Mouse (Mus musculus): Measurements from ENCODE around the gene Flot2. TPM values are rescaled to one million over a fixed set of nuclear protein-coding genes. Genes with fewer than 3 reads are reported as not detected.
A peak's percentile ranks its signal among the peaks of the same experiment; 100 is the strongest.
"Not testable (repeated sequence)": the region's sequence is repeated elsewhere in the genome, so short reads cannot be mapped to it uniquely, and the experiment has no call there.

The Flot2 gene
- total RNA-seq (2021): 10 to 100 TPM; 81.8 to 83.8 TPM
- long read RNA-seq, experiment 1, transcript Flot2-202 (11 exons, 2,568 nt): minor isoform, 15 of 146 reads
- long read RNA-seq, experiment 1, transcript Flot2-201 (11 exons, 2,621 nt): major isoform, 85 of 146 reads
- long read RNA-seq, experiment 1, transcript Flot2-205 (12 exons, 2,712 nt): minor isoform, 12 of 146 reads
- long read RNA-seq, experiment 1, partial matches to known transcripts: 6 of 146 reads
- long read RNA-seq, experiment 1, other reads (novel, unspliced or antisense): 28 of 146 reads
- long read RNA-seq, experiment 2, transcript Flot2-205 (12 exons, 2,712 nt): minor isoform, 26 of 278 reads
- long read RNA-seq, experiment 2, transcript Flot2-202 (11 exons, 2,568 nt): minor isoform, 31 of 278 reads
- long read RNA-seq, experiment 2, transcript Flot2-201 (11 exons, 2,621 nt): major isoform, 154 of 278 reads
- long read RNA-seq, experiment 2, partial matches to known transcripts: 31 of 278 reads
- long read RNA-seq, experiment 2, other reads (novel, unspliced or antisense): 36 of 278 reads

DNA sequence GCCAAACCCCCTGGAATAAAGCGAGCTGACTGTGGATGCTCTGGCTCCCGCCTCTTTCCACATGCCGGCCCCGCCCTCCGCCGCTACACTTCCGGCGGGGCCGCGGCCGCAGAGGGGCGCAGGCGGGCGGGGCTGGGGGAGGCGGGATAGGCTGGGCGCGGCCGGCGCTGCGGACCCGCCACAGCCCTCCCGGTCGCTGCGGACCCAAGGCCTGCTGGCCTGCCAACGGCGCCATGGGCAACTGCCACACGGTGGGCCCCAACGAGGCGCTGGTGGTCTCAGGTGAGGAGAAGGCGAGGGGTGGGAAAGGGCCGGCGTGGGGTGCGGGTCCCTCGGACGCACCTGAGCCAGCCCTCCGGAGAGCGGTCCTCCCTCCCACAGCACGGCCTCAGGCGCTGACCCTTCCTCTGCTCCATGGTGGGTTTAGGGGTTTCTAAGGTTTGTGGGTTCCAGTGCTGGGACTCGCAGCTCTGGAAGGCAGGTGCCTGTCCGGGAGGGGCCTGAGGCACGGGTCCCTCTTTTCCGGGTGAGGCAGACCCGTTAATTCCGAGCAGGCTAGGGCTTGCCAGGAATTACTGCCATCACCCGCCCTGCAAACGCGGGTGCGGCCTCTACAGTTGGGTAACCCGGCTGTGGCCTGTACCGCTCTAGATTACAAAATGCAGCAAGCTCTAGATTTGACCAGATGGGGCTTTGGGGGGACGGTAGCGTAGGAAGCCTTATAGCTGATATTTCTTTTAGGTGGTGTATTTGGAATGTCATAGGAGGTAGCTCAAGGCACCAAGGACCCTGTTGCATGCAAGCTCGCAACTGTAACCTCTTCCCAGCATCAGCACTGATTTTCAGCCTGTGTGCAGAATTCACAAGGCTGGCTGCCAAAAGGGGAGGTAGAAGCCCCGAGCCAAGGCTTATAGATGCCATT, at the start of gene Flot2:
Gene Flot2, plus strand, starts transcription at position 101 of the 922 bp plus-strand sequence.
- peak; percentile 30 to 48 for DNase-seq (ENCODE audit: low spot score in 2 of 2)

DNA sequence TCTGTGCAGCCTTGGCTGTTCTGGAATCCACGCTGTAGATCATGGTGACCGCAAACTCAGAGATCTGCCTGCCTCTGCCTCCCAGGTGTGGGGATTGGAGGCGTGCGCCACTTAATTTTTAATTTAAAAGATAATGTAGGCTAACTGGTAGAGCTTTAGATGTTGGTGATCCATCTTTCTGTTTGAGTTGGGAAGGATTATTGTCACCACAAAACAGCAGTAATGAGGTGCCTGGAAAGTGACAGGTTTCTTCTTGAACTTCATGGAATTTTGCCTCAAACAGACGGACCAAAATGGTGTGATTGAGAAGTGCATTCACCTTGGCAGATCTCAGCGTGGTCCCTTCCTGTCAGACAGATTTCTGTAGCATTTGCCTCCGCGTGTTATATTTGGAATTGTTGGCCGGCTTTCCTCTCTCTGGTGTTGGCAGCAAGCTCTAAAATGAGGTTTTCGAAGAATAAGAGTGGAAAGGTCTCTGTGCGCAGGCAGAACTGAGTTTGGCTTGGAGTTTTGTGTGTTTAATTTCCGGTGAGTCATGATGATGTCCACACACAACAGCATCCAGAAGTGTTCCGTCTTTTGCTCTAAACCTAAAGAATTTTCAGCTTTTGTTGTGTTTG, 48.5 kb upstream of the Flot2 start:
- no peak for DNase-seq (ENCODE audit: low spot score in 2 of 2)

DNA sequence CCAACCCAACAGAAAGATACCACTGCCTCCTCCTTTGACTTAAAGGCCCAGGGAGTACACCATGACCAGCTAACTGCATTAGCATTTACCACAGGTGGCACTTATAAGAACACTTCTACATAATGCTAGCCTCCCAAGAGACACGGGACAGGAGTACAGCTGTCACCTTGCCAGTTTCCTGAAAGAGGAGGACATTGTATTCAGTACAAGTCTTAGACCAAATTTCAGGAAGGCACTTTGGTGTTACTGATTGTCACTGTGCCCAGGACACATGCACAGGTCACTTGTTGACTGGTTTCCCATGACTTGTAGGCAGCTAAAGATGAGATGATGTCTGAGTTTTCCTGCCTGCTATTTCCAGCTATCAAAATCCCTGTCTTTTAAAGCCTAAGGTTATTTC, 42.2 kb upstream of the Flot2 start:
- no peak for DNase-seq (ENCODE audit: low spot score in 2 of 2)

DNA sequence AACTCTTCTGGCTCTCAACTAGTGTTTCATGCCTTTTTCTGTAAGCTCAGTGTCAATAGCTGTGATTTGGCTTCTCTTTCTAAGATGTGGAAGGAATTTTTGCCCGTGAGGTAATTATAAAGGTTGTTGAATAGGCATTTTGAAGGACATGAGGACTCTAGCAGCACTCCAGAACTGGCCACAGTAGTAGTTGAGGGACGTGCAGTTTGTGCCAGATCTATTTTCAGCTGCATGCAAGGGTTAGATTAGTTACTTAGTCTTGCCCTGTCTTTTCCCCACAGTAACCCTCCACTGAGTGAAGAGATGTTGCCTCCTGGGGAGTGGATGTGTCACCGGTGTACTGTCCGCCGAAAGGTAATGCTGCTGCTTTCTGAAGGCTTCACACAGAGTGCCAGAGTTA, 31.3 kb upstream of the Flot2 start:
- DNase-seq (ENCODE audit: low spot score in 2 of 2): no peak

DNA sequence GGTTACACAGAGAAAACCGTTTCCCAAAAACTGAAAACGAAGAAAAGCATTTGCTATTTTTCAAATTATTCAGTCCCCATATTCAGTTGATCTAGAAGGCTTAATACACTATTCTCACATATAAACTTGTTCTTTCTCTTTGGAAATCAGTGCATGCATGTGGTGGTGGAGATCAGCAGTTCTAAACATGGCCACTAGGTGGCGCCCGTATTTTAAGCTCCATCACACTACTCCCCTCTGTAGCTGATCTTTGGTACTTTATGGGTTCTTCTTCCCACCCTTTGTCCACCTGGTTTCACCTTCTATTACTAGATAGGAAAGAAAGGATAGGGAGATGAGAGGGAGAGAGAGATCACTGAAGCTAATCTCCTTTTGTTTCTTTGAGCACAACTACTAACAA, 18.1 kb upstream of the Flot2 start:
- DNase-seq (ENCODE audit: low spot score in 2 of 2): peak; percentile 45 to 46

DNA sequence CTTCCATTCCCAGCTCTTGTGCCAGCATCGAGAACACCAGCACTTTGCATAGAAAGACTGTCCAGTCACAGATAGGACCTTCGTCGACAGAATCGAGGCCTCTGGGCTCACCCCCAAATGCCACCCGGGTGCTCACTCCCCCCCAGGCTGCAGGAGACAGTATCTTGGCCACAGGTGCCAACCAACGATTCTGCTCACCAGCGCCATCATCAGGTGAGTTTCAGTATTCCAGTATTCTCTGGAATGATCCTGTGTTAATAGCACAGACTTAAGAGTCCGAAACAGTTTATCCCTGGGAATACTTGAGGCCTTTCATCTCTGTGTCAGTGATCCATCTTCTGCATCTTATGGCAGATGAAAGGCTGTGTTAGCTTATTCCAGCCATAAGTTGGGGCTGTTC, 14.1 kb upstream of the Flot2 start:
- DNase-seq (ENCODE audit: low spot score in 2 of 2): peak in 1 of 2 experiments; percentile 28

DNA sequence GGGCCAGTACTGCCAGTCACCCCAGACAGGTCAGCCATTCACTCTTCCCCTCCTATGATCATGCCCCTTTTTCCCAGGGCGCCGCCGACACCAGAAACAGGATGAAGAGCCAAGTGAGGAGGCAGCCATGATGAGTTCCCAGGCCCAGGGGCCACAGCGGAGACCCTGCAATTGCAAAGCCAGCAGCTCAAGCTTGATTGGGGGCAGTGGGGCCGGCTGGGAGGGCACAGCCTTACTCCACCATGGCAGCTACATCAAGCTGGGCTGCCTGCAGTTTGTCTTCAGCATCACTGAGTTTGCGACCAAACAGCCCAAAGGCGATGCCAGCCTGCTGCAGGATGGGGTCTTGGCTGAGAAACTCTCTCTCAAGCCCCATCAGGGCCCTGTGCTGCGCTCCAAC, 8.5 kb upstream of the Flot2 start:
- no peak for DNase-seq (ENCODE audit: low spot score in 2 of 2)

DNA sequence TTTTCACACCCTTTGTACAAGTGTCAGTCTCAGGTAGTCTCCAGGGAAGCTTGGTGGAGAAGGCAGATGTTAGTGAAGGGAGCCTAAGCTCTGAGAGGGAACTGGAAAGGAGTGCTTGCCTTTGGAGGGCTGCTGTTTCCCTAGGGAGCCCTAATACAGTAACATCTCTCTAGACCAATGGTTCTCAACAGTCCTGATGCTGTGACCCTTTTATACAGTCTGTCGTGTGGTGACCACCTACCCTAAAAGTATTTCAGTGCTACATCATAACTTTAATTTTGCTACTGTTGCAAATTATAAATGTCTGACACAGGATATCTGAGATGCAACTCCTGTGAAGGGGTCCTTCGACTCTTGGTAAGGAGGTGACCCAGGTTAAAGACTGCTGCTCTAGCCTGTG, 7.1 kb upstream of the Flot2 start:
- no peak for DNase-seq (ENCODE audit: low spot score in 2 of 2)

DNA sequence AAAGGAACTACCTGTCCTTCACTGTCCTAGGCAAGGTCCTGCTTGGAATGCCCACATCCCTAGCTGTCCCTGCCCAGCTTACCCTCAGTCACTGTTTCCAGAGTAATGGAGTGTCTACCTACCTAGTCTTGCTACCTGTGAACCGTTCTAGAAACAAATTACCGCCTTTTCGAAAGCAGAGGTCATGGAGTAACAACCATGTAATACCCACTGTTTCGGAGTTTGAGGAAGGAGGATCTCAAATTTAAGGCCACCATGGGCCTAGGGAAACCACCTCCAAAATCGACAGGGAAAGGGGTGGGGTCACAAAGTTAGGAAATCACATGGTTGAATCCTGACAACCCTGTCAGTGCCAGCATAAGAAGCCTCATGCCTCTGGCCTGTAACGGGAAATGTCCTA, 6.3 kb upstream of the Flot2 start:
- DNase-seq (ENCODE audit: low spot score in 2 of 2): no peak

DNA sequence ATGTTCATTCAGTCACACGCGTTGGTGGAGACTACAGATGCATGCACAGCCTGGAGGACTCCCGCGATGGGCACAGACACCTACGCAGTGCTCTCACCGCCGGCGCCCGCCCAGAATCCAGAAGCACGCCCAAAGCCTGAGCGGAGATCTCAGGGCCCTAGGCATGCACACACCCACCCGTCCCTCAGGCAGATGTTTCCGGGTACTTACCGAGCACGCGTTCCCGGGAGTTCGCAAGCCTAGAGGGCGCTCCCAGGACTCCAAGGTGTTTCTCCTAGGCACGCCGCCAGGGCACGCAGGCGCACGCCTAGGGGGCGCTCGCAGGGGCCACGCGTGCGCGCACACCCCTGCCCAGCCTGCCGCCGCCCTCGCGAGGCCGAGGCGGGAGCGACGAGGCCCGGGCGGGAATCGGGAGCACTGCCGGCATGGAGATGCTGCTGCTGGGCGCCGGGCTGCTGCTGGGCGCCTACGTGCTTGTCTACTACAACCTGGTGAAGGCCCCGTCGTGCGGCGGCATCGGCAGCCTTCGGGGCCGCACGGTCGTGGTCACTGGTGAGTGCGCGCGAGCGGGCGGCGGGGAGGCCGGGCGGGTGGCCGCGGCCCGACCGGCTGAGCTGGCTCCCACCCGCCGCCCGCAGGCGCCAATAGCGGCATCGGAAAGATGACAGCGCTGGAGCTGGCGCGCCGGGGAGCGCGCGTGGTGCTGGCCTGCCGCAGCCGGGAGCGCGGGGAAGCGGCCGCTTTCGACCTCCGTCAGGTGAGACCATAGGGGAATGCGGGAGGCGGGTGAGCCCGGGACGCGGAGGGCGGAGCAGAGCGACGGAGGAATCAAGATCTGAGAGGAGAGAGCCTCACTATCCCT, 5.6 kb upstream of the Flot2 start, which contains the start of gene Dhrs13:
Gene Dhrs13, plus strand, starts transcription at position 334 of the 862 bp plus-strand sequence.
- peak; percentile 82 to 88 for DNase-seq (ENCODE audit: low spot score in 2 of 2)

DNA sequence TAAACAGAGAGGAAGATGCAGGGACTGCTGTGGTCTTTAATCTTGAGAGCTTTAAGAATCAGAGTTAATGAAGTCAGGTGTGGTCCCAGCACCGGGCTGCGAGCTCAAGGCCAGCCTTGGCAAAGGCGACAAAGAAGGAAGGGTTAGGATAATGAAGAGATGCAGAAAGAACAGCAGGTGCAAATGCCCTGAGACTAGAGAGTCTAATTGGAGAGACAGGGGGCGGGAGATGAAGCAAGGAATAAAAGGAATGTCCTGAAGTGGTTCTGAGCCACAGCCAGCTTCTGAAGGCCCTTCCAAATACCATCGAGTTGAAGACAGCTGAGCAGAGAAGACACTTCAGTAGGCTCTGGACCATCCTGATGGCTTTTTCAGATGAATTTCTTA, 4.9 kb upstream of the Flot2 start:
- DNase-seq (ENCODE audit: low spot score in 2 of 2): no peak

DNA sequence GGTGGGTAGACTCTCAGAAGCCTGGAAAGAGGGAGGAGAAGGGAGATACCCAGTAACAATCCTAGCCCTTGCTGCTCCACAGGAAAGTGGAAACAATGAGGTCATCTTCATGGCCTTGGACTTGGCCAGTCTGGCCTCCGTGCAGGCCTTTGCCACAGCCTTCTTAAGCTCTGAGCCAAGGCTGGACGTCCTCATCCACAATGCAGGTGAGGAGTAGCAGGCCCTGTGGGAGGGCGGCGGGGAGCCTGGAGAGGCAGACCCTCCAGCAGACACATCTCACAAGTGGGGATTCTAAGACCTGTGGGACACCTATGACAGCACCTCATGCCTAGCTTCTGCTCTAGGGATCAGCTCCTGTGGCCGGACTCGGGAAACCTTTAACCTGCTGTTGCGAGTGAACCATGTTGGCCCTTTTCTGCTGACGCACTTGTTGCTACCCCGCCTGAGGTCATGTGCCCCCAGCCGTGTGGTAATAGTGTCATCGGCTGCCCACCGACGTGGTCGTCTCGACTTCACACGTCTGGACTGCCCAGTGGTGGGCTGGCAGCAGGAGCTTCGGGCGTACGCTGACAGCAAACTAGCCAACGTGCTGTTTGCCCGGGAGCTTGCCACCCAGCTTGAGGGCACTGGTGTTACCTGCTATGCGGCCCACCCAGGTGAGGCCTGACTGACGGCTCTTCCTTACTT, 3.7 kb upstream of the Flot2 start:
- DNase-seq (ENCODE audit: low spot score in 2 of 2): no peak

DNA sequence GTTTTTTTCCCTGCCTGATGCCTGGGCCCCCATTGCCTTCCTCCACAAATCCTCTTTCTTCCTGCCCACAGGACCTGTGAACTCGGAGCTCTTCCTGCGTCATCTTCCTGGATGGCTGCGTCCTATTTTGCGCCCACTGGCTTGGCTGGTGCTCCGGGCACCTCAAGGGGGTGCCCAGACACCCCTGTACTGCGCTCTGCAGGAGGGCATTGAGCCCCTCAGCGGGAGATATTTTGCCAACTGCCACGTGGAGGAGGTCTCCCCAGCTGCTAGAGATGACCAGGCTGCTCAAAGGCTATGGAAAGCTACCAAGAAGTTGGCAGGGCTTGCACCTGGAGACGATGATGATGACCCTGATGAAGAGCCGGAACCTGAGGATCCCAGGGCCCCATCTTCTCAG, 940 bp upstream of the Flot2 start:
- no peak for DNase-seq (ENCODE audit: low spot score in 2 of 2)

DNA sequence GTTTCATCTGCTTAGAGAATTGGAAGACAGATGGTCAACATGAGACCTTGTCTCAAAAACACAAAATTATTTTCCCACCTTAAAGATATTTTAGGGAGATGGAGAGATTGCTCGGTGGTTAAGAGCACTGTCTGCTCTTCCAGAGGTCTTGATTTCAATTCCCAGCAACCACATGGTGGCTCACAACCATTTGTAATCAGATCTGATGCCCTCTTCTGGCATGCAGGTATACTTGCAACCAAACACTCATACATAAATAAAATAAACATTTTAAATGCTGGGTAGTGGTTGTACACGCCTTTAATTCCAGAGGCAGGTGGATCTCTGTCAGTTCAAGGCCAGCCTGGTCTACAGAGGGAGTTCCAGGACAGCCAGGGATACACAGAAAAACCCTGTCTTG, 3.1 kb downstream of the Flot2 start:
- no peak for DNase-seq (ENCODE audit: low spot score in 2 of 2)

DNA sequence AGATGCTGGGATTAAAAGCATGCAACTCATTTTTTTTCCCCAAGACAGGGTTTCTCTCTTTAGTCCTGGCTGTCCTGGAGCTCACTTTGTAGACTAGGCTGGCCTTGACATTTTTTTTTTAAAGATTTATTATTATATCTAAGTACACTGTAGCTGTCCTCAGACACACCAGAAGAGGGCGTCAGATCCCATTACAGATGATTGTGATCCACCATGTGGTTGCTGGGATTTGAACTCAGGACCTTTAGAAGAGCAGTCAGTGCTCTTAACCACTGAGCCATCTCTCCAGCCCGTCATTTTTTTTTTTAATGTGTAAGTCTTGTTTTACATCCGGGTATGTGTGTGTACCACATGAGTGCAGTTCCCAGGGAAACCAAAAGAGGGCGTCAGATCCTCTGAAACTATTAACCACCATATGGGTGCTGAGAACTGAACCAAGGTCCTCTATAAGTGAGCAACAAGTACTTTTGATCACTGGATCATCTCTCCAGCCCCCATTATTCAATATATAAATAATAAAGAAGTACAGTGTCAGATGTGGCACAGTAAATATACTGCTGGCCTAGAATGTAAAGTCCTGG, 4.6 kb downstream of the Flot2 start:
- DNase-seq (ENCODE audit: low spot score in 2 of 2): not testable (repeated sequence)

DNA sequence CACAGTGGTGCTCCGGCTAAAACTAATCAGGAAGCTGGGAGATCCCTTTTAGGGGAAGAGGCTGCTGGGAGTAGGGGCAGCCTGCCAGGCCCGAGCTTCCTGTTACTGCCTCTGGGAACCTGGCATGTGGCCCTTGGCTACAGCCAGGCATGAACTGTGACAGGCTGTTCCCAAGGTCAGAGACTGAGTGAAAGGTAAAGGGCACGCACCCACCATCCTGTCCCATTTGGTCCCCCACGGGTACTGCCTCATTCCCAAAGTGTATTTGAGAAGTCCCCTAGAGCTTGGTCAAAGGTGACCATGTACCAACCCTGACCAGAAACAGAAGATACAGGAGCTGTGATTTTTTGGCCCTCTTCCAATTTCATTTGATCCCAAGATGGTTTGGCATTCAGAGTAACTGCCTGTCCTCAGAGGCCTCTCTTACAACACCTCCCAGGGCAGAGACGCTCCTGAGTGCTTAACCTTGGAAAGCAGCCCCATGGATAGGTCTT, 7.1 kb downstream of the Flot2 start:
- peak; percentile 35 to 65 for DNase-seq (ENCODE audit: low spot score in 2 of 2)

DNA sequence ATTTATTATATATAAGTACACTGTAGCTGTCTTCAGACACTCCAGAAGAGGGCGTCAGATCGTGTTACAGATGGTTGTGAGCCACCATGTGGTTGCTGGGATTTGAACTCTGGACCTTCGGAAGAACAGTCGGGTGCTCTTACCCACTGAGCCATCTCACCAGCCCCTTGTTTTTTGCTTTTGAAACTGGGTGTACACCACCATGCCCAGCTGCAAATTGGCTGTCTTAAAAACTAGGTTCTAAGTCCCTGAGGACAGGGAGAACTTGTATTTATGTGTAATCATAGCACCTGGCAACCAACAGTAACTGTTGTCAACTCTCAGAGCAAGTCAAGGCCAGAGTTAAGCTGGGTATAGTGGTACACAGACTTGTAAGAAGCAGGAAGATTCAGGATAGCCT, 10.9 kb downstream of the Flot2 start:
- DNase-seq (ENCODE audit: low spot score in 2 of 2): not testable (repeated sequence)

DNA sequence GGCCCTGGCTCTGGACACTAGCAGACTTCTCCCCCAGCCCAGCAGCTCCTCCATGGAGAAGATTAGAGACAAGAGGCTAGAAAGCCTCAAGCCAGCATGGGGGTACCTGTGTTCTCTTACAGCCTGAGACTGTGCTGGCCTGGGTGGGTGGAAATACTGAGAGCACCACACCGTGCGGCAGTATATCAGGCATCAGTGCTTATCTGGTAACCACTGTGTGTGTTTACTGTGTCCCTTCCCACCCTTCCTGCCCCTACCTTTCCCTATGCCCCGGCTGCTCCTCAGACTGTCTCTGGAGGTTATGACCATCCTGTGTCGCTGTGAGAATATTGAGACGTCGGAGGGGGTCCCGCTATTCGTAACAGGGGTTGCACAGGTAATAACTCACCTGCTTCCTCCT, 15.3 kb downstream of the Flot2 start:
- no peak for DNase-seq (ENCODE audit: low spot score in 2 of 2)

DNA sequence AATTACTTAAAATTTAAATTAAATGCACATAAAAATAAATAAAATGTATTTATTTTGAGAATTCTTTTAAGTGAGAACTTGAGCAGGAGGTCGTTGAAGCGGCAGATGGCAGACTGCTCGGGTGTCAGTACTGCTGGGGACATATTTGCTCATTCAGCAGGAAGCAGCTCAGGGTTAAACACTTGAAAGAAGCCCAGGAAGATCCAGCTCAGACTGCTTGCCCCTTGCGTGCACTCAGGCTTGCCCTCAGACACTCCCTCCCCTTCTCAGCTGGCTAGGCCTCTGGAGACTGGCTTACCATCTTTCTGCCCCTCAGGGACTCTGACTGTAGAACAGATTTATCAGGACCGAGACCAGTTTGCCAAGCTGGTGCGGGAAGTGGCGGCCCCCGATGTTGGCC, 19.2 kb downstream of the Flot2 start:
- DNase-seq (ENCODE audit: low spot score in 2 of 2): no peak

Data from adrenal gland, postnatal 4 days (tissue).